Mouse (Mus musculus): ENCODE data around the gene Tinagl1. TPM values are rescaled to one million over a fixed set of nuclear protein-coding genes. Genes with fewer than 3 reads are reported as not detected.

Gene Tinagl1
- polyA plus RNA-seq (2012; rRNA removed; ENCODE audit: low replicate concordance) = 94.4 and 146 TPM in 2 replicates

DNA sequence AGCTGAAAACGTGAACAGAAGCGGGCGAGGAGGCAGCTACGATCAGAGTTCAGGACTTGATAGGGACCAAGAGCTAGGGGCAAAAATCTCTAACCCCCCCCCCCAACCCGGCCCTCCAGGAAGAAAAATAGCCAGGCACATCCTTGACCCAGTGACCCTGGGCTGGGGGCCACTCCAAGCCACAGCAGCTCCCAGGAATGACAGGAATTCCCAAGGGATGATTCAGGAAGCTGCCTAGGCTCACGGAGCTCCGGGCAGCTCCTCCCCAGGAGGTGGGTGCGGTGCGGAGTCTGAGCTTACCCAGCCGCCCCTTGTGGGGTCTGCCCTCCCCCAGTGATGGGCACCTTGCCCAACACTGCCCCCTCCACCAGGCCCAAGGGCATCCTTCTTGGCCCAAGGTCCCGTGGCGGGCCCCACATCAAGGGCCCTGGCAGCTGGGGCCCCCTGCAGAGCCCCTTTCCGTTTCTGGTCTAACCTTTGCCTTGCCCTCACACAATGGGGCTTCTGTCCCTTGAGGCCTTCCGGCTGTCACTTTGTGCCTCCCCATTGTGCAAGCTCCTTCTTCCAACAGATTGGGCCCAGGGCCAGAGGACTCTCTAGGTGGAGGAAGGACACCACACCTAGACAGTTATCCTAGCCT is at the start of gene Tinagl1:
Gene Tinagl1, minus strand, starts transcription at position 51 of the 640 bp plus-strand sequence.

DNA sequence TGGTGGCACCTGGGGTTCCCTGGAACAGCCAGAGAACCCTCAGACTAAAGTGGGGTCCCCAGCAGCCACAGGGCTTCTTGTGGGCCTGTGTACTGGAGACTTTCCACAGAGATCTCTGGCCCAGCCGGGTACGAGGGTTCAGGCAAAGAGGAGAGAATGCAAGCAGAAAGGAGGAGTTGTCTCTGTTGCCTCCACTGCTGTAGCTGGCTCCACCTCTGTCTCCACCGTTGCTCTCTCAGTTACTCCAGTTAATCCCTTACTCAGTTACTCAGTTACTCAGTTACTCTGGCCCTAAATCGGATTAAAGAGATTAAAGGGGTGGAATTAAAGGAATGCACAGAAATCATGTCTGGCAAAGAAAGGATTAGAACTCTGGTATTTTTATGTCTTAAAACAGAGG is 47.3 kb upstream of the Tinagl1 start, which contains the start of gene Gm853:
Gene Gm853, minus strand, starts transcription at position 223 of the 400 bp plus-strand sequence.

DNA sequence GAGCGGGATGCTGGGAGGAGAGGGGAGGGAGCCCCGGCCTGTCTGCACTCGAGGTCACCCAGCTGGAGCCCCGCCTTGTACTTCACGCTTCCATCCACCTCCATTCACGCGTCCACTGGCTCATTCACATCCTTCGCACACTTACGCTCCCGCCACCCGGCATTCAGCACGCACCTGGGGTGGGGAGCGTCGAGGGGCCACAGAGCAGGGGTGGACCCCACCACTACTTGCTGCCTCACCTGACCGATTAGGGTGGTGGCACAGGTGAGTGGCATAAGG is 35.8 kb downstream of the Tinagl1 start, which contains the start of gene Hcrtr1:
Gene Hcrtr1, minus strand, starts transcription at position 146 of the 279 bp plus-strand sequence.

Other genes with a start within 250 kb of the Tinagl1 start
- 0.11 TPM in 2 replicates for gene Spocd1, start 245.9 kb downstream of the Tinagl1 start, polyA plus RNA-seq (2012; rRNA removed; ENCODE audit: low replicate concordance)
- 2.8 and 7.2 TPM in 2 replicates for gene Adgrb2, start 190.3 kb downstream of the Tinagl1 start, polyA plus RNA-seq (2012; rRNA removed; ENCODE audit: low replicate concordance)
- 31.0 and 58.8 TPM in 2 replicates for gene Col16a1, start 127.3 kb downstream of the Tinagl1 start, polyA plus RNA-seq (2012; rRNA removed; ENCODE audit: low replicate concordance)
- gene Pef1, start 72.6 kb downstream of the Tinagl1 start, polyA plus RNA-seq (2012; rRNA removed; ENCODE audit: low replicate concordance) = 112 and 136 TPM in 2 replicates
- gene Hcrtr1, start 35.8 kb downstream of the Tinagl1 start, polyA plus RNA-seq (2012; rRNA removed; ENCODE audit: low replicate concordance) = 2.2 TPM in 2 replicates
- not detected in 2 replicates for gene Gm853, start 47.3 kb upstream of the Tinagl1 start, polyA plus RNA-seq (2012; rRNA removed; ENCODE audit: low replicate concordance)
- gene Serinc2, start 104.1 kb upstream of the Tinagl1 start, polyA plus RNA-seq (2012; rRNA removed; ENCODE audit: low replicate concordance) = 80.7 and 125 TPM in 2 replicates
- gene Fabp3, start 133.5 kb upstream of the Tinagl1 start, polyA plus RNA-seq (2012; rRNA removed; ENCODE audit: low replicate concordance) = 3.1 and 123 TPM in 2 replicates
- 0.30 TPM in 1 of 2 replicates, not detected in the other for gene Gm10570, start 133.6 kb upstream of the Tinagl1 start, polyA plus RNA-seq (2012; rRNA removed; ENCODE audit: low replicate concordance)
- gene Zcchc17, start 184.8 kb upstream of the Tinagl1 start, polyA plus RNA-seq (2012; rRNA removed; ENCODE audit: low replicate concordance) = 25.2 and 25.7 TPM in 2 replicates
- 26.4 and 29.8 TPM in 2 replicates for gene Snrnp40, start 185.0 kb upstream of the Tinagl1 start, polyA plus RNA-seq (2012; rRNA removed; ENCODE audit: low replicate concordance)